Mouse (Mus musculus) cerebellum, postnatal 36 days (tissue): ENCODE measurements around the gene Dennd5b.
A peak's percentile ranks its signal among the peaks of the same experiment; 100 is the strongest.
"Not testable (repeated sequence)": the region's sequence is repeated elsewhere in the genome, so short reads cannot be mapped to it uniquely, and the experiment has no call there.

Experiments used
- DNase-seq, 2 experiments: peaks; one replicate each; pipeline ENCODE4 v3.0.0; 2021 to 2022; ENCODE audit warnings: mixed read lengths in 2 of 2

Dennd5b gene

DNA sequence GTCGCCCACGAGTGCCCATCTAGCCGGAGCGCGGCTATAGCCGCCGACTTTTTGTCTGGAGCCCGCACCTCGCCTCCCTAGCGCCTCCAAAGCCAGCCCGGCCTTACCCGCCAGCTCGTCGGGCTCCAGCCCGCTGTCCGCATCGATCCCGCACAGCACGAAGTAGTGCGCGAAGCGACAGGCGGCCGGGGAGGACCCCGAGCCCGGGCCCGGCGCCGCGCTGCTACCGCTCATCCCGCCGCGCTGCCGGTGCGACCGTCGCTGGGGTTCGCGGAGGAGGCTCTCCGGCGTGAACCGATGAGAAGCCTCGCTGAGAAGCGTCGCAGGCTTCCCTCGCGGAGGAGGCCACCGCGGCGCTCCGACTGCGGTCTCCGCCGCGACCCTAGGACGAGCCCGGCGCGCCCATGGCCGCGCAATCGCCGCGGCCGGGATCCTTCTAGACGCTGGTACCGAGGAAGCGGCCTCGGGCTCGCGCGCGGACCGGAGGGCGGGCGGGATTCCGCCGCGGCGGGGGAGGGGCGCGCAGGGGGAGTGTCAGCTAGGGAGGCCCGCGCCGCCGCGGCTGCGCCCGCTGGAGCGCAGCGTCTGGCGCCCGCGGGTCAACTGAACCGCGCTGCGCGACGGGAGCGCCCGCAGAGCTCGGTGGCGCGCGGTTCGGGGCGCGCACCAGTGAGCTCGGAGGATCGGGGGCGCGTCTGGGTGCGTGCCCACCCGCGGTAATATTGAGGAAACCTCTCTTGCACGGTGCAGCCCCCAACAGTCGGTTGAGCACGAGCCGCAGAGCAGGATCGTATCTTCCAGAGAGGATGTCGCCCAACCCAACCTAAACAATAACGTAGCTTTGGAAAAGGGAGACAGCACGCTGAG, at the start of gene Dennd5b:
TSS of gene Dennd5b (minus strand) at position 605 of the 867 bp plus-strand sequence.
- DNase-seq = peak; percentile 79 to 89

DNA sequence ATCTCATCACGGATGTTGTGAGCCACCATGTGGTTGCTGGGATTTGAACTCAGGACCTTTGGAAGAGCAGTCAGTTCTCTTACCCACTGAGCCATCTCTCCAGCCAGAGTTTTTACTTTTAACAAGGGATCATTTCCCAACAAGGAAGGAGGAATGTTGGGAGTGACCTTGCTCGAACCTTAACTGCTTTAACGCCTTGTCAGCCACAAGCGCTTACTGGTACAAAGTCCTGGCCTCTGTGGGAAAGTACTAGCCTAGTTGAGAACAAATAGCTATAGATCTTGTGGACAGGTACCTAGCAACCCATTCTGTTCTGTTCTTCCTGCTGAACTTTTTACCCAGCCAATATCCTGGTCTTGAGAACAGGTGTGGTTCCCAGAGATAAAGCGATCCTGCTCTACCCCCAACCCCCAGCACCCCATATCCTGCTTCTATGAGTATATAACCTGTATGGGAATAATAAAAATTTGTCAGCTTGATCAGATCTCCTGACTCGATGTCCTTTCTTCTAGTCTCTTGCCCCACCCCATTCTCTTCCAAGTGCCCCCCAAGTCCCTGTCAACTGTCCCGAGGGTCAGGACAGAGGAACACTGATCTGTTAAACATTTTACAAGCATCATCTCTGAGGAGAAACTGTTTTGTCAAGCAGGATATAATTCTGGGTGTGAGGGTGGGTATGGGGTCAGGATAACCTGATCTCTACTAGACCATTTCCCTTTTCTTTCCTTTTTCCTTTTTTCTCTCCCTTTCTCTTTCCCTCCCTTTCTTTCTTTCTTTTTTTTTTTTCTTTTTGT, 47.2 kb upstream of the Dennd5b start:
- DNase-seq = no peak

DNA sequence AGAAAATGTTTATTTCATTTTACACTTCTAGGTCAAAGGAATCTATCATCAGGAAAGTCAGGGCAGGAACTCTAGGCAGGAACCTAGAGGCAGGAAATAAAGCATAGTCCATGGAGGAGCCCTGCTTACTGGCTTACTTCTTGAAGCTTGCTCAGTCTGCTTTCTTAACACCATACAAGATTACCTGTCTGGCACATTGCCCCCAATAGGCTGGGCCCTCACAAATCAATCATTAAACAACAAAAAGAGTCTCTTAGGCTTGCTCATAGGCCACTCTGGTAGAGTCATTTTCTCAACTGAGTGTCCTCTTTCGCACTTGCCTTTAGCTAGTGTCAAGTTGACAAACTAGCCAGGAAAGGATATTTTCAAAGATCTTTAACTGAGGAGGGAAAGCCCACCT, 43.7 kb upstream of the Dennd5b start:
- no peak for DNase-seq

DNA sequence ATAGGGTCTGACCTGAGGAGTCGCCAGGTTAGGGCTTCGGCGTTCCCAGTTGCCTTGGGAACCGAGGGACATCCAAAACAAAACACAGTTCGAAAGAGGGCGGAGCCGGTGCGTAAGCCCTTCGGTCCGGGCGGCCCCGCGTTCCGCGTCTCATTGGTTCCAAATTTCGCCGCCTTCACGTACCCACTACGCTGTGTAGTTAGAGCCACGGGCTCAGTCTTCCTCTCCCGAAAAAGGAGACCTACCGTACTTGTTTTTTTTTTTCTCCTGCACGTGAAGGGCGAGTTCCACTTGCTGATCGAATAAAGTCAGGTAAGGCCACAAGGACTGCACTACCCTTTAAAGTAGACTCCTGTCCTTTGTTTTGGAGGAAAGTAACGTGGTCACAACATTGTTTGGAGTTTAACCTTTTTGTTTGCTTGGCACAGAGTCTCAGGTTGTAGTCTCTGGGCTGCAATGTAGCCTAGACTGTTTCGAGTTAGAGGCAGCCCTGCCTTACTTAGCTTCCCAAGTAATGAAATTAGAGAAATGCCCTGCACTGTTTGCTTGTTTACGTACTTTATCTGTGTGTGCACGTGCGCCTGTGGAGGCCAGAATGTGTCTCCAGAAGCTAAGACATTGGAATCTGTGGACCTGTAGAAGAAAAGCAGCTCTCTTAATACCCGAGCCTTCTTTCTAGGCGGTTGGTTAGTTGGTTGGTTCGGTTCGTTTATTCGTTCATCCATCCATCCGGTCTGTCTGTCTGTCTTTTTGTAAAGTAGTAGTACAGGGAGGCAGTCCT, 40.1 kb upstream of the Dennd5b start:
- DNase-seq = peak; percentile 73 to 74

DNA sequence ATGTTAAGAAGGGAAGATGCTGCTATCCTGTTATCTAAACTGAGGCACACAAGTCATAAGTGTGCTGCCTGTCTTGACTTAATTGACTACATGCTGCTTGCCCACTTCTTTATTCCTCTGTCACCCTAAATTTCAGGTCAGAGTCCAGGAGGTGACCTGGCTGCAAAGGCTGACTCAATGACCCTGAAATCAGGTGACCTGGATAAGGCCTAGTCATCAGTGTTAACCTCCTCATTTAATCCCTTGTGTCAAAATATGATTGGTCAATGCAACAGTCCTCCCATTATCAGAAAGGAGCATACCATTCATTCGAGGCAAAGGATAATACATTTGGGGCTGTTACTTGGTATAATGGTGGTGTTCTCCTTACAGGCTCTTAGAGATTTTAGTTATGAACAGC, 38.0 kb upstream of the Dennd5b start, which contains the start of gene Etfbkmt:
TSS of gene Etfbkmt (plus strand) at position 379 of the 400 bp plus-strand sequence.
- DNase-seq = no peak

DNA sequence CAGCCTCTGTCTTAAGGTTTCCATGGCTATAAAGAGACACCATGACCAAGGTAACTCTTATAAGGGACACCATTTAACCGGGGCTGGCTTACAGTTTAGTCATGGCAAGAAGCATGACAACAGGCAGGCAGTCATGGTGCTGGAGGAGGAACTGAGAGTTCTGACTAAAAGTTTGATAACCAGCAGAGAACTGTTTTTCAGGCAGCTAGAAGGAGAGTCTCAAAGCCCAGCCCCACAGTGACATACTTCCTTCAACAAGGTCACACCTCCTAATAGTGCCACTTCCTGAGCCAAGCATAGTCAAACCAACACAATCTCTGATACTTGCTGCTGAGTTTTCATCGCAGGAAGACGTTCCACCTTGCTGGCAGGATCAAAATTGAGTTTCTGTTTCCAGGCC, 37.5 kb upstream of the Dennd5b start:
- no peak for DNase-seq

DNA sequence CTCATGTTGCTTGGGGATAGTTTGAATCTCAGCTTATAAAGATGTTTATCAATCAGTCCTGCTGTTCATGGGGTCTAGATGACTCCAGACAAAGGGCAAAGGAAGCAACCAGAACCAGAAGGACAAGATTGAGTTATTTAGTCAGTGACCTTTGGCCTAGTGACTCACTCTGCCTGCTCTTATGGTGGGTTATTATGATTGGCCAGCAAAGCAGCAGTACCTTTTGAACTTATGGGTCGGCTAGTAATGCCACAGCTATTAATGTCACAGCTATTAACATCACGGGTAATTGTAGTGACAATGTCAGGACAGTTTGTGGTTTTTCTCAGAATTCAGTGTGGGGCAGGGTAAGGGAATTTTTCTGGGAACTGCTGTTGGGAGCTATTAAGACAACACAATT, 36.5 kb upstream of the Dennd5b start:
- DNase-seq = no peak

DNA sequence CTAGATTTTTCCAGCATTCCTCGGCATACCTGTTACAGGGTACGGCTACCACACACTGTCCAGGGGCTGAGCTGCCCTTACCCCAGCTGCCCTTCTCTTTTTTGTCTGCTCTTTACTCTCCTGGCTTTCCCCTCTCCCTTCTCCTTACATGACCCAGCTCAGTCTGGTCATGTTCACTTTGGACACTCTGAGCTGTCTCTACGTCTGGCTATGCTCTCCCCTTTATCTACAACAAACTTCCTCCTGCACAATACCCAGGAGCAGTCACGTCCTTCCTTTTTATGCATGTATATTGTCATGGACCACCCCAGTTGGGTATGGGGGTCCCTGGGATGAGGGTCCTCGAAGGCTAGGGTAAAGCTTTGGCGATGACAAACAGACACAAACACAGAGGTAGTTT, 34.2 kb upstream of the Dennd5b start:
- no peak for DNase-seq

DNA sequence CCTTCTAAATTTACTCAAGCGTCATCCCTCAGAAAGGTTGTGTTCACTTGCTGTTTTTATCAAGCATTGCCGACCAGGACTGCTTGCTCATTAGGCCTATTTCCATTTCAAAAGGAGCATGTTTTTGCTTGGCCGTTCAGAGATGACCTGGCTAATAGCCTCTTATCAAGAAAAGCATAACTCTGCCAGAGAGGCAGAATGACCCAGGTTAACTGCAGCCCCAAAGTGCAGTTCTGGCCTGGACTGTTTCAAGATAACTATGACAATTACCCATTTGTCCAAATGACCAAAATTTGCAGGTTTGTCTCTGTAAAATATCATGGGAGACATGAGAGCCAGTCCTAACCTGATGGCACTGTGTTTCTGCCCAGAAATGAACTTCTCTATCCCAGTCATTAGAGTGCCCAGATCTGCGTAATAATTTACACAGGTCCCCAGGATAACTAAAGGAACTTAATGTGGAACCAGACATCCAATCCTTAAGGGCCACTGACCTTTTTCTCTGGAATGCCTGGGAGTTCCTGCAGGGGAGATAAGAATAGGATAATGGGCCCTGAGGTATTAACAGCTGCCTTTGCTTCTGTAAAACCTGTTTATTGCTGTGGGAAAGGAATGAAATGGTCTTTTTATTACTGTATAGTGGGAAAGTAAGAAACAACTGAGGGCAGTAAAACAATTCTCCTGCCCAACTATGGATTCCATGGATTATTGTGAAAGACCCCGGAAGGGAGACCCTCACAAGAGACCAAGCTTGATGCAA, 33.1 kb upstream of the Dennd5b start:
- DNase-seq = no peak

DNA sequence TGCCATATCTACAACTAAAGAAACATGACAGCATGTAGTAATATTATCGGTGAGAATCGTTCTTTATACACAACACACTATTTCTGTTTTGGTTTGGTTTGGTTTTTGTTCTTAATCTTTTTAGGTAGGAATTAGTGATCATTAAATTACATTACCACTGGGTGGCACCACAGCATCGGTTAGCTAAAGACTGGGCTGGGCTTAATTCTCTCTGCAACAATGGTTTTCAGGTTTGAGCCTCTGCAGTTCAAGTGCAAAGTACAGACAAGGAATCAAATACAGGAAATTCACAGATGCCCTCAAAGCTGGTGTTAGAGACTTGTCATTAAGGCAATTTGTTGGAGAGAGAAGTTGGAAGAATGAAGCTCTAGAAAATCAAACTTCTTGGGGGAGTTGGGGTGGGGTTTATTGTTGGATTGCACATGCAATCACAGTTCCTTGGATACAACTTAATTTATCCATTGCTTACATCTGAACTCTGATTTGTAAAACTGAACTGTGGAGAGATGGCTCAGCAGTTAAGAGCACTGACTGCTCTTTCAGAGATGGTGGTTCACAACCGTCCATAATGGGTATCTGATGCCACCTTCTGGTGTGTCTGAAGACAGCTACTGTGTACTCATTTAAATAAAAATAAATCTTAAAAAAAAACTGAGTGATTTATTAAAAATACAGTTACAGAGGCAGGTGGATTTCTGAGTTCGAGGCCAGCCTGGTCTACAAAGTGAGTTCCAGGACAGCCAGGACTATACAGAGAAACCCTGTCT, 31.0 kb upstream of the Dennd5b start:
- peak; percentile 15 to 22 for DNase-seq

DNA sequence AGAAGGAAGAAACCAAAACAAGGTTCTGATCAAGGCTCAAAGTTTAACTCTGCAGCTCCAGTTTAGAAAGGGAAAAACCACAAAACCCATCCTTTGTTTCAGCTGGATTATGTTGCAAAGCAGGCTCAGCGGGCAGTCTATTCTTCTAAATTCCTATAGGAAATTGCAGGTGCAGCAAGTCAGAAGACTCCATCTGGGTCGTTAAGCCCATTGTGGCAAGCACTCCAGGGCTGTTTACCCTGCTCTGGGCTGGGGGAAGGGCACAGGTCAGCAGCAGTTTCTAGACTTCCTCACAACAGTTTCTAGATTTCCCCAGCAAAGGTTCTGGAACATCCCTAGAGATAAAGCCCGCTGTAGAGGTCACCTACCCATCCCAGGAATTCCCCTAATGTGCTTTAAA, 29.6 kb upstream of the Dennd5b start:
- no peak for DNase-seq

DNA sequence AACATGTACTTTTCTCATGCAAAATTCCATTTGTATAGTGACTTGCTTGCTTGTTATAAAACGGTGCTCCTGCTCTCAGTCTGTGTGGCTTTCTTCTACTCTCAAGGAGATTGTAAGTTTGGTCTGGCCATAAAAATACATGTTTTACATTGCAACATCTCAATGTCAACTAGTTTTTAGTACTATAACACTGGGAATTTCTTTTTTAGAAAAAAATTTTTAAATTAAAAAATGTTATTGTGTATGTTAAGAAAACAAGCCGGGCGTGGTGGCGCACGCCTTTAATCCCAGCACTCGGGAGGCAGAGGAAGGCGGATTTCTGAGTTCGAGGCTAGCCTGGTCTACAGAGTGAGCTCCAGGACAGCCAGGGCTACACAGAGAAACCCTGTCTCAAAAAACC, 28.4 kb upstream of the Dennd5b start, which contains the start of gene Gm10203:
TSS of gene Gm10203 (plus strand) at position 301 of the 400 bp plus-strand sequence.
- DNase-seq = not testable (repeated sequence)

DNA sequence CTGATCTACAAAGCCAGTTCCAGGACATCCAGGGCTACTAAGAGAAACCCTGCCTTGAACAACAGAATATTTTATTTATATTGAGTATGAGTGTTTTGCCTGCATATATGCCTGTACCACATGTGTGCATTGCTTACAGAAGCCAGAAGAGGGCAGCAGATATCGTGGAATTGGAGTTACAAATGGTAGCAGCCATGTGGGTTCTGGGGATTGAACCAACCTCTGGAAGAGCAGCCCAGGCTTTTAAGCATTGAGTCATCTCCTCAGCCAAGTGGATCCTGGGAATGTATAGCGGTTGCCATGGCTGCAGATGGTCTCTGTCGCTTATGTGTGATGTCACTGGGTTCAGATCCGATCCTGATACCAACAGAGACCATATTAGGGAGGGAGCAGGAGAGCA, 25.2 kb upstream of the Dennd5b start:
- peak; percentile 11 to 35 for DNase-seq

DNA sequence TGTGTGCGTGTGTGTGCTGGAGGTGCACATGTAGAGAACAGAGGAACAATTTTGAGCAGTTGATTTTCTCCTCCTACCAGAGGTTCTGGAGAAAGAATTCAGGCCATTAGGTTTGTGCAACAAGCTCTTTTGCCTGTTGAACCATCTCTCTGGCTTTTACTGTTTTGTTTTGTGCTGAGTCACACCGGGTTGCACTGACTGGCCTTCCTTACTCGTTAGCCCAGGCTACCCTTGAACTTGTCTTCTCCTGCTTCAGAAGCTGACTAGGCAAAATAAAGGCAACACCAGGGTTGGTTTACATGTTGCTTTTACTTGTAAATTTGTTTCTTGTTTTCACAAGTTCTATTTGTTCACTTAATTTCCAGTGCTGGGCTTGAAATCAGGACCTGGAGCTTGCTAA, 21.6 kb upstream of the Dennd5b start:
- DNase-seq = no peak

DNA sequence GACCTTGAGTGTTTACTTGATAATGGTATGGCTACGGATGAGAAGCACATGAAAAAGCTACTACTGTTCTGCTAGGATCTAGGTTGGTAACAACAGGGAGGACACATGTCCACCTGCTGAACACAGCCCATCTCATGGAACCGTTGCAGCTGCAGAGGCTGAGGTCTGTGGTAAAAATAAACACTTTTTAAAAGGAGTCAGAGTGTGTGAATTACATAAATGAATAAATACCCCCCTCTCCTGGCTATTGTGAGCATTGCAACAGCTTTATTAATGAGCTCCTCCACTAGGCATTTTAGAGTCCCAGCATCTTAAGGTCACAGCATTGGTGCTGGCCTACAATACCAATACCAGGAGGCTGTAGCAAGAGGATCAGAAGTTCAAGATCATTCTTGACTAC, 18.4 kb upstream of the Dennd5b start:
- peak; percentile 3 to 73 for DNase-seq

DNA sequence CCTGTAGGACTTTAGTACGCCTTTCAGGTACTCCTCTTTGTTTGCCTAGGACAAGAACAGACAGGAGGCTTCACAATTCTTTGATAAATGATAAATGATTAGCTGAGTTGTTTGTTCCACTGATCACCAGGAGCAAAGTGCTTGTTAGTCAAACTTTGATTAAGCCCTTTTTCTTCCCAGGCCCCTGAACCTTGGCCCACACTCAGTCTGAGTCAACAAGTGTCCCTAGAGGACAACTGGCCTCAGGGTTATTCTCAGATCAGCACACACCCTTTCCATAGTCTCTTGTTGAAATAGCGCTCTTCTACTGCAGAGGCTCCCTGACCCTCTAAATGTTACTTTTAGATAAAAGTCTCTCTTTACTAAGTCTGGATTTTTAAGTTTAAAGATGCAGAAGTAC, 17.5 kb upstream of the Dennd5b start:
- no peak for DNase-seq

DNA sequence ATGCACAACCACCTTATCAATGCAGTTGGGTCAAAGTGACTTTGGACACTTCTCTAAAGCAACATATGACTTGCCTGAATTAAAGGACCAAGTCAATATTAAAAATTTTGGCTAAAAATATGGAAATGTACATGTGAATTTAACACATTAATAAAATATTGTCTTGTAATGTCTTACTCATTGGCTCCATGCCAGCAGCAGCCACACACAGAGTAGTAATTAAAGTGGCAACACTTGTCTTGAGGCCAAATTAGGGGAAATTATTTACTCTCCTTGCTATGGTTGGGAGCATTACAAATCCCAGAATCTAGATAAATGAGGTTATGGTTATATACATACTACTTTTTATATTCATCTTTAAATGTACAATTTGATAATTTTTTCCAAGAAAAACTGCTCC, 15.5 kb upstream of the Dennd5b start:
- no peak for DNase-seq

DNA sequence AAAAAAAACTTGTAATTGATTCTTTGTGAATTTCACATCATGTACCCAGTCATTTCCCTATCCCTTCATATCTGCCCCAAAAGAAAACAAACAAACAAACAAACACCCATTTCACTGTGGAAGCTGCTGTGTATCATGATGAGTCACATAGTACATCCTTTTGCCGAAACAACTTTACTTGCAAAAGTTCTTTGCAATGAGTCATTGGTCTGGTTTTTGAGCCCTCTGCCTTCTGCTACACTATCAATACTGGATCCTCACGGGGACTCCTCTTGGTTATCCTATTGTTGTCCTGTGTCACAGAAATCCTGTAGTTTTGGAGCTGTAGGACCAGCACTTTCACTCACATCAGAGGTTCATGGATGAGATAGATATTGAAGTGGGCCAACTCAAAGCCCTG, 7.4 kb upstream of the Dennd5b start:
- no peak for DNase-seq

DNA sequence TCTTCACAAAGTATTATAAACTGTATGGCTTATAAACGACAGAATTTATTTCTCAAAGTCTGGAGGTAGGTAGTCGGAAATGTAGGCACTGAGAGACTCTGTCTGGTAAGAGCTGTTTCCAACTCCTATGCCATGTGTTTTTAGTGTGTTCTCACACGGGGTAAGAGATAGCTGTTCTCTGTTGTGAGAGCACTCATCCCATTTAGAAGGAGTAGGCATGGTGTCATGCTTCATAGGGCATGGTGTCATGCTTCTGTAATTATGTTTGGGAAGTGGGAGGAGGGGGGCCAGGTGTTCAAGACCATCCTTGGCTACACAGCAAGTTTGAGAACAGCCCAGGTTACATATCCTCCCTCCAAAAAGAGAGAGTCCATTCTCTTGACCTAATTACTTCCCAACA, 6.1 kb upstream of the Dennd5b start:
- no peak for DNase-seq

DNA sequence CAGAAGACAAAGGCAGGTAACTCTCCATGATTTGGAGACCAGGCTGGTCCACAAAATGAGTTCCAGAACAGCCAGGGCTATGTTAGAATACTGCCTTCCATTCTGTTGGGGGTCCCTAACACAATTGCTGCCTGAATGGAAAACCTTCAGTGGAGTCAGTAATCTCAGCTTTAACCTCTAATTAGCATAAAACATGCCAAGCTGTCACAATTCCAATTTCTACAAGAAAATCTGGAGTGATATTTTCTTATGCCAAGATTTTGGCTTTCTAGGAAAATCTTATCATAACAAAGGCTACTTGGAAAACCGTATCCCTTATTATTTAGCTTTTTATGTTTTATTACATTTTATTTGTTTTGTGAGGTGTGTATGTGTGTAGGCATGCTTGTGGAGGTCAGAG, 2.0 kb upstream of the Dennd5b start:
- DNase-seq = no peak

DNA sequence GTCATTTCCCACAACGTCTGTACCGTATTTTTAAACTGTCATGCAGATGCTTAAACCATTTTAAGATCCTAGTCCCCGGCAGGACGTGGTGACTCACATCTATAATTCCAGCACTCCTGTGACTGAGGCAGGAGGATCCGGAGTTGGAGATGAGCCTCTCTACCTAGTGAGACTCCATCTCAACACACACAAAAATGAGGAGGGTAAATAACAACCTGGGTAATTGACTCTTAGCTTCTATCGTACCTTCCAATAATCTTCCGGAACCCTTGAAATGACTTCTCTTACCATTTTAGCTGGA, 413 bp upstream of the Dennd5b start:
- no peak for DNase-seq
